Mouse (Mus musculus) forebrain, embryonic 10.5 days (tissue): ENCODE results near the gene Gpr35. TPM values are rescaled to one million over a fixed set of nuclear protein-coding genes. Genes with fewer than 3 reads are reported as not detected.
"Not testable (repeated sequence)": the region's sequence is repeated elsewhere in the genome, so short reads cannot be mapped to it uniquely, and the experiment has no call there.

Source experiments
- DNase-seq: peaks from one replicate; pipeline ENCODE4 v3.0.0-alpha.2; 2017; ENCODE audit warnings: low spot score; ENCODE audit errors: extremely low spot score
- H3K27ac ChIP-seq: fragments of 300-500 bp; sonication (generic); 2 replicates; pipeline ENCODE4 v1.5.1; 2016; ENCODE audit warnings: mild to moderate bottlenecking
- H3K27me3 ChIP-seq: fragments of 300-500 bp; sonication (generic); 2 replicates; pipeline ENCODE4 v1.6.1; 2016; ENCODE audit warnings: mild to moderate bottlenecking; ENCODE audit not compliant: poor library complexity, severe bottlenecking
- H3K36me3 ChIP-seq: fragments of 300-500 bp; sonication (generic); replicated peaks from 2 replicates; pipeline ENCODE4 v1.6.1; 2016; ENCODE audit warnings: mild to moderate bottlenecking, moderate library complexity
- H3K4me1 ChIP-seq: fragments of 300-500 bp; sonication (generic); 2 replicates; pipeline ENCODE4 v1.6.1; 2016
- H3K4me3 ChIP-seq: fragments of 300-500 bp; sonication (generic); 2 replicates; pipeline ENCODE4 v1.5.1; 2016; ENCODE audit warnings: mild to moderate bottlenecking, moderate library complexity
- H3K9me3 ChIP-seq: fragments of 300-500 bp; sonication (generic); 2 replicates; pipeline ENCODE4 v1.6.1; 2016; ENCODE audit warnings: mild to moderate bottlenecking, moderate library complexity
- WGBS: fragments of 180-500 bp; shearing (Covaris S2); methylation state at CpG from one replicate; pipeline ENCODE4 v1.1.7; 2016; 5-methylcytosine and 5-hydroxymethylcytosine counted together
- polyA plus RNA-seq: library from polyadenylated mRNA; unstranded; fragments of >200 nt; fragmentation: Nextera tagmentation; extraction: Ambion mirVana; gene quantifications from 2 replicates; pipeline ENCODE4 v1.2.1, GENCODE M21; 2016

Gene Gpr35
- polyA plus RNA-seq, 1 experiment from 2014 or later = 0.14 TPM

GRCm38 (mm10) chr1:92935977-92936376 is 14.7 kb upstream of the Gpr35 start:
- DNase-seq = no peak
- WGBS = 65% methylated on average over 2 of the region's 2 CpGs
- Histone ChIP-seq H3K27me3 (no peaks in the 10 kb centered on the region), H3K27ac (peak overlapping the region; percentile 41; the same call in 1 of the 2 replicates), H3K36me3 (peaks cover 34% of the 10 kb centered on the region), H3K4me3 (peak overlapping the region; percentile 81), H3K4me1 (peaks cover 31% of the 10 kb centered on the region), H3K9me3 (peaks cover 11% of the 10 kb centered on the region; the same call in 1 of the 2 replicates)

- WGBS = 93% methylated on average over 3 of the region's 3 CpGs
- Histone ChIP-seq H3K27ac (no peak overlapping the region), H3K4me1 (peaks cover 31% of the 10 kb centered on the region), H3K27me3 (no peaks in the 10 kb centered on the region), H3K9me3 (peaks cover 11% of the 10 kb centered on the region; the same call in 1 of the 2 replicates), H3K4me3 (0 out of 2 replicates have a peak overlapping the region, but pooled peaks have one; percentile 81), H3K36me3 (peaks cover 38% of the 10 kb centered on the region)
- no peak for DNase-seq
These were observed 14.2 kb upstream of the Gpr35 start for GRCm38 (mm10) chr1:92936467-92936866.

GRCm38 (mm10) chr1:92937797-92938196 is 12.9 kb upstream of the Gpr35 start:
- no peaks in the 10 kb centered on the region for H3K27me3 ChIP-seq
- peaks cover 50% of the 10 kb centered on the region for H3K36me3 ChIP-seq
- WGBS = 87% methylated on average over 3 of the region's 3 CpGs
- H3K9me3 ChIP-seq = peaks cover 5% of the 10 kb centered on the region; the same call in 1 of the 2 replicates
- DNase-seq = no peak
- no peak overlapping the region for H3K27ac ChIP-seq
- H3K4me1 ChIP-seq = peaks cover 31% of the 10 kb centered on the region
- H3K4me3 ChIP-seq = no peak overlapping the region

GRCm38 (mm10) chr1:92939746-92940145 is 10.9 kb upstream of the Gpr35 start:
- DNase-seq = no peak
- no peak overlapping the region for H3K4me3 ChIP-seq
- no peaks in the 10 kb centered on the region for H3K9me3 ChIP-seq
- H3K27ac ChIP-seq = no peak overlapping the region
- H3K27me3 ChIP-seq = no peaks in the 10 kb centered on the region
- H3K36me3 ChIP-seq = peaks cover 70% of the 10 kb centered on the region
- peaks cover 20% of the 10 kb centered on the region for H3K4me1 ChIP-seq
- 93% methylated on average over 4 of the region's 4 CpGs for WGBS

GRCm38 (mm10) chr1:92943219-92943989 is 7.3 kb upstream of the Gpr35 start:
- Histone ChIP-seq H3K36me3 (peaks cover 98% of the 10 kb centered on the region), H3K4me1 (no peaks in the 10 kb centered on the region), H3K9me3 (no peaks in the 10 kb centered on the region), H3K27ac (no peak overlapping the region), H3K27me3 (no peaks in the 10 kb centered on the region), H3K4me3 (no peak overlapping the region)
- DNase-seq = no peak
- WGBS = 95% methylated on average over 19 of the region's 19 CpGs

- Histone ChIP-seq H3K9me3 (no peaks in the 10 kb centered on the region), H3K27me3 (no peaks in the 10 kb centered on the region), H3K4me1 (no peaks in the 10 kb centered on the region), H3K27ac (no peak overlapping the region), H3K36me3 (peaks cover 70% of the 10 kb centered on the region), H3K4me3 (no peak overlapping the region)
- 96% methylated on average over 3 of the region's 3 CpGs for WGBS
- DNase-seq = no peak
These were observed 2.7 kb upstream of the Gpr35 start for GRCm38 (mm10) chr1:92947966-92948365.

- Histone ChIP-seq H3K9me3 (no peaks in the 10 kb centered on the region), H3K27ac (no peak overlapping the region), H3K4me3 (no peak overlapping the region), H3K27me3 (no peaks in the 10 kb centered on the region), H3K36me3 (peaks cover 55% of the 10 kb centered on the region), H3K4me1 (no peaks in the 10 kb centered on the region)
- DNase-seq = no peak
- 65% methylated on average over 6 of the region's 6 CpGs for WGBS
These were observed 1.2 kb upstream of the Gpr35 start for GRCm38 (mm10) chr1:92949426-92949825.

GRCm38 (mm10) chr1:92953641-92954040 is 3.0 kb downstream of the Gpr35 start:
- no peak overlapping the region for H3K27ac ChIP-seq
- no peaks in the 10 kb centered on the region for H3K4me1 ChIP-seq
- DNase-seq = no peak
- peaks cover 13% of the 10 kb centered on the region for H3K36me3 ChIP-seq
- H3K9me3 ChIP-seq = no peaks in the 10 kb centered on the region
- 69% methylated on average over 2 of the region's 2 CpGs for WGBS
- H3K27me3 ChIP-seq = no peaks in the 10 kb centered on the region
- H3K4me3 ChIP-seq = no peak overlapping the region

GRCm38 (mm10) chr1:92956571-92957335 is 6.1 kb downstream of the Gpr35 start:
- H3K4me1 ChIP-seq, H3K9me3 ChIP-seq, H3K27ac ChIP-seq, H3K36me3 ChIP-seq, H3K27me3 ChIP-seq: not testable (repeated sequence)
- DNase-seq = peak; percentile 46
- H3K4me3 ChIP-seq = peak overlapping the region; percentile 37
- 13% methylated on average over 11 of the region's 11 CpGs for WGBS

GRCm38 (mm10) chr1:92958999-92959398 is 8.3 kb downstream of the Gpr35 start:
- no peaks in the 10 kb centered on the region for H3K4me1 ChIP-seq
- H3K27me3 ChIP-seq = no peaks in the 10 kb centered on the region
- no peaks in the 10 kb centered on the region for H3K36me3 ChIP-seq
- no peak overlapping the region for H3K27ac ChIP-seq
- no peaks in the 10 kb centered on the region for H3K9me3 ChIP-seq
- no peak overlapping the region for H3K4me3 ChIP-seq
- DNase-seq = no peak
- WGBS = 88% methylated on average over 1 of the region's 1 CpGs

- not testable (repeated sequence) for H3K9me3 ChIP-seq, H3K27me3 ChIP-seq, H3K27ac ChIP-seq, H3K4me3 ChIP-seq, DNase-seq, H3K36me3 ChIP-seq, H3K4me1 ChIP-seq
- 84% methylated on average over 6 of the region's 6 CpGs for WGBS
These were observed 20.1 kb downstream of the Gpr35 start for GRCm38 (mm10) chr1:92970791-92971190.

GRCm38 (mm10) chr1:92971879-92972795 is 21.5 kb downstream of the Gpr35 start:
- no peaks in the 10 kb centered on the region for H3K36me3 ChIP-seq
- no peak for DNase-seq
- 88% methylated on average over 7 of the region's 7 CpGs for WGBS

More at GRCm38 (mm10) chr1:92971879-92972795, 21.5 kb downstream of the Gpr35 start:
- Histone ChIP-seq H3K27me3 (no peaks in the 10 kb centered on the region), H3K4me3 (no peak overlapping the region), H3K9me3 (no peaks in the 10 kb centered on the region), H3K4me1 (peaks cover 8% of the 10 kb centered on the region), H3K27ac (no peak overlapping the region)
